Mouse (Mus musculus) hindbrain, embryonic 10.5 days (tissue): ENCODE results near the gene Sipa1l1. TPM values are rescaled to one million over a fixed set of nuclear protein-coding genes. Genes with fewer than 3 reads are reported as not detected.

Experiments
- DNase-seq: peaks from one replicate; pipeline ENCODE4 v3.0.0-alpha.2; 2017; ENCODE audit warnings: low spot score
- H3K27ac ChIP-seq: fragments of 300-500 bp; sonication (generic); 2 replicates; pipeline ENCODE4 v1.5.1; 2016; ENCODE audit warnings: mild to moderate bottlenecking, moderate library complexity
- H3K27me3 ChIP-seq: fragments of 300-500 bp; sonication (generic); 2 replicates; pipeline ENCODE4 v1.6.1; 2016; ENCODE audit warnings: mild to moderate bottlenecking; ENCODE audit not compliant: poor library complexity, insufficient read depth, severe bottlenecking
- H3K36me3 ChIP-seq: fragments of 300-500 bp; sonication (generic); 2 replicates; pipeline ENCODE4 v1.6.1; 2016; ENCODE audit warnings: mild to moderate bottlenecking, moderate library complexity
- H3K4me1 ChIP-seq: fragments of 300-500 bp; sonication (generic); replicated peaks from 2 replicates; pipeline ENCODE4 v1.6.1; 2016; ENCODE audit warnings: mild to moderate bottlenecking
- H3K4me3 ChIP-seq: fragments of 300-500 bp; sonication (generic); 2 replicates; pipeline ENCODE4 v1.5.1; 2016; ENCODE audit warnings: mild to moderate bottlenecking, moderate library complexity
- H3K9me3 ChIP-seq: fragments of 300-500 bp; sonication (generic); 2 replicates; pipeline ENCODE4 v1.6.1; 2016; ENCODE audit warnings: mild to moderate bottlenecking, moderate library complexity
- WGBS: fragments of 180-500 bp; shearing (Covaris S2); methylation state at CpG from one replicate; pipeline ENCODE4 v1.1.7; 2016; 5-methylcytosine and 5-hydroxymethylcytosine counted together
- polyA plus RNA-seq: library from polyadenylated mRNA; unstranded; fragments of >200 nt; fragmentation: Nextera tagmentation; extraction: Ambion mirVana; gene quantifications from 2 replicates; pipeline ENCODE4 v1.2.1, GENCODE M21; 2016

The Sipa1l1 gene
- polyA plus RNA-seq, 1 experiment from 2014 or later = 26.0 TPM

DNA sequence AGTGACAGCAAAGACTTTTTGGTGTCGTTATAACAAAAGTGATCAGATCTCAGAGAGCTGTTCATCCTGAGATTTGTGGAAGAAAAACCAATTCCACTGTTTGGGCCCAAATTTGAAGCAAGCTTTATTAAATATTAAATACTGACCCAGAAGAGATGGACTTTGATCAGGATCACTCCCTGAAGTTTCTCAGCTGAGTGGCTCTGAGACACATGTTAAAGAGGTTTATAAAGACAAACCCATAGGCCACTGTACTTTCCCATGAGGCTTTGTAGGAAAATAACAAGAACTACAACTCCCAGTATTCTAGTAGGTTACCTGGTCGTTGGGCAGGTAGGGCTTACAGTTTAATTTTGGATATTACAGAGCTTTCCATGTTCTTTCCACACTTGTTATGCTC is 127.2 kb downstream of the Sipa1l1 start:
- DNase-seq = no peak
- Histone ChIP-seq H3K27ac (no peak overlapping the region), H3K9me3 (no peaks in the 10 kb centered on the region), H3K4me1 (peaks cover 4% of the 10 kb centered on the region; the same call in 1 of the 2 replicates), H3K36me3 (no peaks in the 10 kb centered on the region), H3K4me3 (no peak overlapping the region), H3K27me3 (no peaks in the 10 kb centered on the region)
- 93% methylated on average over 2 of the region's 2 CpGs for WGBS

GRCm38 (mm10) chr12:82297196-82297595 is 128.1 kb downstream of the Sipa1l1 start:
- Histone ChIP-seq H3K36me3 (no peaks in the 10 kb centered on the region), H3K27me3 (no peaks in the 10 kb centered on the region), H3K4me1 (peaks cover 4% of the 10 kb centered on the region; the same call in 1 of the 2 replicates), H3K4me3 (no peak overlapping the region), H3K9me3 (no peaks in the 10 kb centered on the region), H3K27ac (no peak overlapping the region)
- DNase-seq = no peak
- 85% methylated on average over 6 of the region's 6 CpGs for WGBS

- no peaks in the 10 kb centered on the region for H3K36me3 ChIP-seq
- H3K9me3 ChIP-seq = no peaks in the 10 kb centered on the region
- no peak for DNase-seq
- no peak overlapping the region for H3K4me3 ChIP-seq
- H3K27ac ChIP-seq = no peak overlapping the region
- peaks cover 4% of the 10 kb centered on the region; the same call in 1 of the 2 replicates for H3K4me1 ChIP-seq
- H3K27me3 ChIP-seq = no peaks in the 10 kb centered on the region
- 91% methylated on average over 9 of the region's 9 CpGs for WGBS
Observed at GRCm38 (mm10) chr12:82298662-82299460, 129.7 kb downstream of the Sipa1l1 start.

- WGBS = 95% methylated on average over 2 of the region's 2 CpGs
- DNase-seq = no peak
- Histone ChIP-seq H3K9me3 (no peaks in the 10 kb centered on the region), H3K27me3 (no peaks in the 10 kb centered on the region), H3K27ac (no peak overlapping the region), H3K4me1 (0 out of 2 replicates have a peak, but pooled peaks cover 3% of the 10 kb centered on the region), H3K36me3 (no peaks in the 10 kb centered on the region), H3K4me3 (no peak overlapping the region)
Observed at GRCm38 (mm10) chr12:82304140-82304539, 135.0 kb downstream of the Sipa1l1 start.

DNA sequence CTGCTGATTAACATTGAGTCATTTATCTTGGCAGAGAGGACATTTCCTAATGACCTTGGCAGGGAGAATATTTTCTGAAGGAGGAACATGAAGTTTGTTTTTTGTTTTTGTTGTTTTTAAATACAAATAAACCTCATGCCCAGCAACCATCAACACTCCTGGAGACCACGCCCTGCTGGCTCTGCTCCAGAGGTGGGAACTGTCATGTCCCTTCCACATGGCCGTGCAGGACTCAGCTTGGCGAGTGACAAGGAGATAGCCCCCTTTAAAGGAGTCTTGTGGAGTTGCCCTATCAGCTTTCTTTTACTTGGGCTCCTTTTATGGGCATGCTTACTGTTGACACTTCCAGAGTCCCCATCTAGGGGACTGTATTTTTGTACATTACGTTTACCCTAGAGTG is 136.9 kb downstream of the Sipa1l1 start:
- H3K27me3 ChIP-seq = no peaks in the 10 kb centered on the region
- H3K9me3 ChIP-seq = no peaks in the 10 kb centered on the region
- H3K27ac ChIP-seq = no peak overlapping the region
- no peaks in the 10 kb centered on the region for H3K36me3 ChIP-seq
- 77% methylated on average over 4 of the region's 4 CpGs for WGBS
- no peak for DNase-seq
- H3K4me3 ChIP-seq = no peak overlapping the region
- peaks cover 10% of the 10 kb centered on the region for H3K4me1 ChIP-seq

- no peaks in the 10 kb centered on the region for H3K27me3 ChIP-seq
- peaks cover 14% of the 10 kb centered on the region for H3K4me1 ChIP-seq
- 0 out of 2 replicates have a peak, but pooled peaks cover 8% of the 10 kb centered on the region for H3K36me3 ChIP-seq
- DNase-seq = no peak
- no peak overlapping the region for H3K27ac ChIP-seq
- 82% methylated on average over 2 of the region's 2 CpGs for WGBS
- H3K9me3 ChIP-seq = no peaks in the 10 kb centered on the region
- no peak overlapping the region for H3K4me3 ChIP-seq
Observed at GRCm38 (mm10) chr12:82311593-82311992, 142.5 kb downstream of the Sipa1l1 start.

DNA sequence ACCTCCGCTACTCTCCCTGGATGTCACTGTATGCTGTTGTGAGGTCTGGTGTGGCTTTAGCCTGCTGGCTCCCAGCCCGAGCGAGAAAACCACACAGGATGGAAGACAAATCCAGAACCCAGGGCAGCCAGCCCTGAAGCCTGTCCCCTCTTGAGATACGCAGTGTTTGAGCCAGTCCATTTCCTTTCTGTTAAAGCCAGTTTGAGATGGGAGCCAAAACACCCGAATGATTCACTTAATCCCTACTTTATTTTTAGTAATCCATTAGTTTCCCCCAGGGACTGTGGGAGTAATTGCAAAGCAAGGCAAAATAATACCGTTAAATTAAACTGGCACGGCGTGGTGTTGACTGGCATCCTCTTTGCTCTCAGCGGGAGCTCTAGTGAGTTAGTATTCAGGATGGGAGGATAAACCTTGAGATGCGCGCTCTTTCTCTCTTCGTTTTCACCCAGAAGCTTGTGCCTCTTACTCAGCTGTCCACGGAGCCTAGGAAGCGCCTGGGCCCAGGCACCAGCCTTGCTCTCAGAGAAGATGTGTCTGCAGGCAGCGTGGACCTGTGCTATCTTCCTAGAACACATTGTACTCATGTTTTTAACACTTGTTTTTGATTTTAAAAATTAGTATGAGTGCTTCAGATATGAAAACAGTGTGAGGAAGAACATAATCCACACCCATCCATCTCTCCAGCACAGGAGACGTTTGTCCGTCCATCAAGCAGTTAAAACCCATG is 143.1 kb downstream of the Sipa1l1 start:
- 0 out of 2 replicates have a peak, but pooled peaks cover 8% of the 10 kb centered on the region for H3K36me3 ChIP-seq
- WGBS = 78% methylated on average over 17 of the region's 17 CpGs
- H3K9me3 ChIP-seq = no peaks in the 10 kb centered on the region
- no peak overlapping the region for H3K4me3 ChIP-seq
- H3K27ac ChIP-seq = no peak overlapping the region
- no peaks in the 10 kb centered on the region for H3K27me3 ChIP-seq
- no peak for DNase-seq
- H3K4me1 ChIP-seq = peaks cover 14% of the 10 kb centered on the region

DNA sequence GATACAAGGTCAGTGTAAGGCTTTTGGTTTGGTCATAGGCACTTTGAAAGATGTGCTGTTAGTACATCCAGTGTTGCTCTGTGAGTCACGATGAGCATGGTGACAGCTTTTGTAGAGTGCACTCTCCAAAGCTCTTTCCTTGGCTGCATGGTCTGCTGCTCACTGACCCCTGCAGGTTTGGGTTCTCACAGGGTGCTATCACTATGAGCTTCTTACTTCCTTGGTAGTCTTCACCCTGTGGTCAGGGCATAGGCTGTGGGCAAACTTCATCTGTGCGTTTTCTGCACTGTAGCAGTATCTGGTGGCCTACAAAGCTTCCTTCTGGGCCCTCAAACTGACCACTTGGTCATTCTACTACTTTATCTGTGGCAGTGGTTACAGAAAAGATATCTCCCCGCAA is 144.0 kb downstream of the Sipa1l1 start:
- Histone ChIP-seq H3K4me3 (no peak overlapping the region), H3K27ac (no peak overlapping the region), H3K27me3 (no peaks in the 10 kb centered on the region), H3K36me3 (0 out of 2 replicates have a peak, but pooled peaks cover 8% of the 10 kb centered on the region), H3K4me1 (peaks cover 14% of the 10 kb centered on the region), H3K9me3 (no peaks in the 10 kb centered on the region)
- 92% methylated on average over 3 of the region's 3 CpGs for WGBS
- no peak for DNase-seq

DNA sequence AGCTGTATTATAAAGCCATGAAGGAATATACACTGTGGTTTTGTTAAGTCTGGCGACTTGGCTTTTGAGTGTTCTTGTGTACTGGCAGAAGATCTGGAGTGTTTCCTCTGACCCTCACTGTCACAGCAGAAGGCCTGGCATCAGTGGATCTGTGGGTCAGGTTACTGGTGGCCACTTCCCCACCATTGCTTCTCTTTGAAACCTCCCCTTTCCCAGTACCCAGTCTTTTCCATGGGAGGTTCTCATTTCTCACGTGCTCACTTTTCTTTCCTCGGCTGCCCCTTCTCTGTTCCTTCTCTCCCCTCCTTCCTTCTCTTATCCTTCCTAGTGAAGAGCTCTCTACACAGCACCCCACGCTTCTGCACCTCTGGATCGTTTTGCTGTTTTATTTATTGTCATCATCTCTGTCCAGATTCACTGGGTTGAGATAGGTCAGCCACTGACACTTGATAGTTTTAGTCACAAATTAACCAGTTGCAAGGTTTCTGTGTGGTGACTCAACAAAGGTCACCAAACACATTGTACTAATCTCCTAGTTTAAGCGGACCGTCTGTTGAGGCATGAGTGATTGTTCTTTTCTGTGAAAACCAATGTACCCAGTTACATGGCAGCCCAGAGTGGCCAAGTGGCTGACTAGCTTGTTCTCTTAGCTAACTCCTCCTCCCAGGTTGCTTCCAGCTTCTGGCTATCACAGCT is 150.5 kb downstream of the Sipa1l1 start:
- no peaks in the 10 kb centered on the region for H3K36me3 ChIP-seq
- WGBS = 91% methylated on average over 7 of the region's 7 CpGs
- no peak overlapping the region for H3K27ac ChIP-seq
- no peak for DNase-seq
- peaks cover 7% of the 10 kb centered on the region; the same call in 1 of the 2 replicates for H3K4me1 ChIP-seq
- no peaks in the 10 kb centered on the region for H3K9me3 ChIP-seq
- H3K4me3 ChIP-seq = no peak overlapping the region
- H3K27me3 ChIP-seq = no peaks in the 10 kb centered on the region

GRCm38 (mm10) chr12:82320204-82320603 is 151.1 kb downstream of the Sipa1l1 start:
- H3K36me3 ChIP-seq = no peaks in the 10 kb centered on the region
- H3K9me3 ChIP-seq = no peaks in the 10 kb centered on the region
- H3K4me3 ChIP-seq = no peak overlapping the region
- 72% methylated on average over 3 of the region's 3 CpGs for WGBS
- peaks cover 7% of the 10 kb centered on the region; the same call in 1 of the 2 replicates for H3K4me1 ChIP-seq
- no peak overlapping the region for H3K27ac ChIP-seq
- DNase-seq = no peak
- no peaks in the 10 kb centered on the region for H3K27me3 ChIP-seq

GRCm38 (mm10) chr12:82321397-82321796 is 152.3 kb downstream of the Sipa1l1 start:
- 83% methylated on average over 8 of the region's 8 CpGs for WGBS
- no peaks in the 10 kb centered on the region for H3K27me3 ChIP-seq
- H3K4me3 ChIP-seq = no peak overlapping the region
- no peak overlapping the region for H3K27ac ChIP-seq
- DNase-seq = no peak
- no peaks in the 10 kb centered on the region for H3K9me3 ChIP-seq
- H3K4me1 ChIP-seq = peaks cover 7% of the 10 kb centered on the region; the same call in 1 of the 2 replicates
- H3K36me3 ChIP-seq = no peaks in the 10 kb centered on the region

DNA sequence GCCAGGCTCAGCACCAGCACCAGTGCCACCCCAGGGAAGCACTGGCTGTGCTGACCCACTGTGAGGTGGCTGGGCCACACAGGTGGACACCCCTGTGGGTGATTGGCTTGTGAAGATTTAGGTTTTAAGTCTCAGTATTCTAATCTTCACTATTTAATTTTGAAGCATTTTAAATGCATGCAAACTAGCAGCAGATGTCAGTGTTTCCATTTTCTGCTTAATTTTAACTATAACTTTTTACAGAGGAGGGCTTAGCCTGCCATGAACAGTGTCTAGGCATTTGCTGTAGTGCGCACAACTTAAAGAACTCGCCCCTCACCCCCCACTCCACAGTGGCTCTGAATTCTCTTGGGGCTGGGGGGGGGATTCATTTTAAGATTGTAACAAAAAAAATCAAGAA is 152.7 kb downstream of the Sipa1l1 start:
- no peak for DNase-seq
- Histone ChIP-seq H3K36me3 (no peaks in the 10 kb centered on the region), H3K27me3 (no peaks in the 10 kb centered on the region), H3K4me1 (peaks cover 7% of the 10 kb centered on the region; the same call in 1 of the 2 replicates), H3K9me3 (no peaks in the 10 kb centered on the region), H3K4me3 (no peak overlapping the region), H3K27ac (no peak overlapping the region)
- WGBS = 92% methylated on average over 2 of the region's 2 CpGs
